Mouse (Mus musculus) liver, postnatal 0 days (tissue): ENCODE measurements around the gene Acbd5. TPM values are rescaled to one million over a fixed set of nuclear protein-coding genes. Genes with fewer than 3 reads are reported as not detected.

ENCODE experiments used
- ATAC-seq: fragments of 200-750 bp; cut with Nextera tagmentation; 2 replicates; pipeline ENCODE4 v1.8.0; 2017; ENCODE audit warnings: mild to moderate bottlenecking, moderate library complexity
- DNase-seq: peaks from one replicate; pipeline ENCODE4 v3.0.0-alpha.2; 2016
- H3K27ac ChIP-seq: fragments of 300-500 bp; sonication (generic); 2 replicates; pipeline ENCODE4 v1.5.1; 2014; ENCODE audit warnings: antibody characterized with exemption, moderate library complexity, mild to moderate bottlenecking, low read depth
- H3K27me3 ChIP-seq: fragments of 300-500 bp; sonication (generic); 2 replicates; pipeline ENCODE4 v1.6.1; 2014; ENCODE audit warnings: low read length, control low read depth, mixed read lengths; ENCODE audit not compliant: insufficient read depth
- H3K36me3 ChIP-seq: fragments of 300-500 bp; sonication (generic); replicated peaks from 2 replicates; pipeline ENCODE4 v1.6.1; 2014; ENCODE audit warnings: mild to moderate bottlenecking, control low read depth, low read length, moderate library complexity, mixed read lengths; ENCODE audit not compliant: insufficient read depth
- H3K4me1 ChIP-seq: fragments of 300-500 bp; sonication (generic); 2 replicates; pipeline ENCODE4 v1.6.1; 2014; ENCODE audit warnings: antibody characterized with exemption, mild to moderate bottlenecking, control low read depth; ENCODE audit not compliant: insufficient read depth
- H3K4me2 ChIP-seq: fragments of 300-500 bp; sonication (generic); 2 replicates; pipeline ENCODE4 v1.6.1; 2014; ENCODE audit warnings: low read depth, mild to moderate bottlenecking, low read length, moderate library complexity, mixed read lengths
- H3K4me3 ChIP-seq: fragments of 300-500 bp; sonication (generic); 2 replicates; pipeline ENCODE4 v1.5.1; 2014; ENCODE audit warnings: low read depth, low read length
- H3K9ac ChIP-seq: fragments of 300-500 bp; sonication (generic); replicated peaks from 2 replicates; pipeline ENCODE4 v1.6.1; 2014; ENCODE audit warnings: mild to moderate bottlenecking, moderate library complexity
- H3K9me3 ChIP-seq: fragments of 300-500 bp; sonication (generic); 2 replicates; pipeline ENCODE4 v1.6.1; 2016; ENCODE audit warnings: mild to moderate bottlenecking, control low read depth, low read length, mixed read lengths
- CTCF ChIP-seq: sonication (generic); IDR thresholded peaks from 2 replicates; pipeline ENCODE4 v1.5.1; 2016; ENCODE audit warnings: antibody characterized with exemption, low read depth
- EP300 ChIP-seq: IDR thresholded peaks from 2 replicates; pipeline ENCODE4 v1.6.1; 2016; ENCODE audit warnings: antibody characterized with exemption, low read depth, mild to moderate bottlenecking
- WGBS: fragments of 180-500 bp; shearing (Covaris S2); extraction: QIAGEN DNeasy Blood & Tissue Kit; methylation state at CpG from one replicate; pipeline ENCODE4 v1.1.7; 2014; ENCODE audit not compliant: insufficient replicate concordance; 5-methylcytosine and 5-hydroxymethylcytosine counted together
- polyA plus RNA-seq: library from polyadenylated mRNA; unstranded; fragments of >200 nt; fragmentation: Nextera tagmentation; extraction: Ambion mirVana; gene quantifications from 2 replicates; pipeline ENCODE4 v1.2.1, GENCODE M21; 2015

Acbd5 gene
- polyA plus RNA-seq, 1 experiment from 2014 or later = 38.3 TPM

DNA sequence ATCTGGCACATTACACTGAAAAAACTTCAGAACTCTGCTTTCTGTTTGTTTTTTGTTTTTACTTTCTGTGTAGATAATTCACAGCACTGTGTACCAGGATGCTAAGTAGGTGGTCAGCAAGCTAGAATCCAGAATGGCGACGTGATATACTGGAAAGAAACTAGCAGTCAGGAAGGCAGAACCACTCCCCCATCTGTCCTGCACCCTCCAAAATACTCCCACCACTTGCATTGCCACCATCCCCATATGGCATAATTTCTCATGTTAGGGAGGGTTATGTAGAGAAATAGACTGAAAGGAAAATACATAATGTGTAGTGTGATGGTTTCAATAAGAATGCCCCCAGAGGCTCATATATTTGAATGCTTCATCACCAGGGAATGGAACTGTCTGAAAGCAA lies 16.1 kb upstream of the Acbd5 start:
- DNase-seq (no peak), ATAC-seq (no peak)
- Histone ChIP-seq H3K9ac (no peak overlapping the region), H3K27me3 (no peaks in the 10 kb centered on the region), H3K36me3 (no peaks in the 10 kb centered on the region), H3K4me3 (no peak overlapping the region), H3K9me3 (no peaks in the 10 kb centered on the region), H3K4me2 (no peak overlapping the region), H3K27ac (no peak overlapping the region), H3K4me1 (no peaks in the 10 kb centered on the region)
- WGBS = 79% methylated on average over 2 of the region's 2 CpGs
- TF ChIP-seq EP300 = no peak

DNA sequence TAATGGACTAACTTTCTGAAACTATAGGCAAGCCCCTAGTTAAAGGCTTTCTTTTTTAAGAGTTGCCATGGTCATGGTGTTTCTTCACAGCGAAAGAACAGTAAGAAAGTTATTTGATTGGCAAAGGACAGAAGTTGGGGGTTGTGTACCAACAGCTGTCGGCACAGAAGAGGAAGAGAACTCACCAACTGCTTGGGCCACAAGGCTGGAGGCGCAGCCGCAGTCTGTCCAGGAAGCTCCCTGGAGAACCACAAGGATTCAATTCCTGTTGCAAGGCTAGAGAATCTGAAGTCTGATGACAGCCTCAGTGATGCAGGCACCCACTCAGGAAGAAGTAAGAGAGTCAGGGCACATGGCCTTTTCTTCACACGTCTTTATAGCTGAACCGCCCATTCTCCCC lies 15.4 kb upstream of the Acbd5 start:
- no peaks in the 10 kb centered on the region for H3K9me3 ChIP-seq
- ATAC-seq (peak; percentile 53; the same call in 1 of the 2 replicates), DNase-seq (peak; percentile 50)
- WGBS = 38% methylated on average over 6 of the region's 6 CpGs
- no peaks in the 10 kb centered on the region for H3K4me1 ChIP-seq
- H3K27me3 ChIP-seq = no peaks in the 10 kb centered on the region
- H3K4me2 ChIP-seq = no peak overlapping the region
- H3K4me3 ChIP-seq = no peak overlapping the region
- H3K9ac ChIP-seq = no peak overlapping the region
- TF ChIP-seq CTCF (no peak), EP300 (no peak)
- no peaks in the 10 kb centered on the region for H3K36me3 ChIP-seq
- H3K27ac ChIP-seq = 0 out of 2 replicates have a peak overlapping the region, but pooled peaks have one; percentile 60

DNA sequence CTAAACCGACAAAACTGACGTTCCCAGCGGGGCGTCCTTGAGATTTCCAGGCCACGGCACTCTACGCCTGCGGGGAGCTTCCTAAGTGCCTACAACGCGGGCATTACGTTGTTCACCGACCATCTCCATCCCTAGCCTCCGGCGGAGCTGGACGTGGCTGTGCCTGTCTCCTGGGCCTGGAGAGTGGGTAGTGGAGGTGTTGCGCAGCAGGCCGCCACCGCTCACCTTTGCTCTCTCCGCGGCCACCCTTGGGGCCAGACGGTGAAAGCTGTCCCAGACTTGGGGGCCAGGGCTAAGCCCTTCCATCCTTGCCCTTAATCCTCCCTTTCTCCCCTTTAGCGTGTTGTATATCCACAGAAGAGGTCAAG lies 387 bp downstream of the Acbd5 start:
- no peaks in the 10 kb centered on the region for H3K27me3 ChIP-seq
- H3K4me3 ChIP-seq = peak overlapping the region; percentile 70
- WGBS = 0% methylated on average over 21 of the region's 21 CpGs
- DNase-seq (no peak), ATAC-seq (peak; percentile 59)
- TF ChIP-seq EP300 = no peak
- no peak for TF ChIP-seq CTCF
- no peaks in the 10 kb centered on the region for H3K9me3 ChIP-seq
- peak overlapping the region; percentile 85 for H3K9ac ChIP-seq
- H3K4me1 ChIP-seq = peaks cover 9% of the 10 kb centered on the region
- H3K4me2 ChIP-seq = peak overlapping the region; percentile 98
- H3K27ac ChIP-seq = peak overlapping the region; percentile 100
- 0 out of 2 replicates have a peak, but pooled peaks cover under 1% of the 10 kb centered on the region for H3K36me3 ChIP-seq

DNA sequence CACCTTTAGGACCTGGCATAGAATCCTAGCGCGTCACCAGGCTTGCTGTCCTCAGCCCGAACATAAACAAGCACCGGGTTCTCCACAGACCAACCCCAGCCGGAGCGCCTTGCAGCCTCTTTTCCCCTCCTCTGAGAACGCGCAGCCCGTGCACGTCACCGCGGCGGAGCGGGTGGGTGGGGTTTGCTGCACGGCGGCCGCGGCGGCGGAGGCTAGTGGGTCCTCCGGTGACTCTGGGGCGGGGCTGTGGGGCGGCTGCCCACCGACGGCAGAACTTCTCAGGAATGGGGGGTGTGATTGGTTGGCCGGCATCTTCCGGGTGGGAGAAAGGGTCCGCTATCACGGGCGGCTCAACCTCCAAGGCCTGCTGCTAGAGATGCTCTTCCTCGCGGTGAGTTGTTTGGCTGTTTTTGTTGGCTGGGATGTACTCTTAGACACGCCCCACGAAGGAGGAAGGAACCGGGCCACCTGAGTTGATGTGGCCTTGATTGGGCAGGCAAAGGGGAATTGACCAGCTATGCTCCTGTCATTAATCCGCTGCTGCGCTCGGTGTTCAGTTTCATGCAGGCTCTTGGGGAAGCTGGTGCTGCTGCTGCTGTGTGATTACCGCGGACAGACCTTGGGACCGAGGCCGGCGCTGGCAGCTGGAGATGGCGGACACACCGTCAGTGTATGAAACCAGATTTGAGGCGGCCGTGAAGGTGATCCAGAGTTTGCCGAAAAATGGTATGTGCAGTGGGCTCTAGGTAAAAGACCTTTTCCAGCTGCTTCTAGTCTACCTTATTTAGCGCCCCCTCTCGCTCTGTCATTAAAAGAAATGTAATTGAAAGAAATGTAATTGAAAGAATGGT lies 1.2 kb downstream of the Acbd5 start:
- H3K9me3 ChIP-seq = no peaks in the 10 kb centered on the region
- TF ChIP-seq CTCF (peak; percentile 56), EP300 (no peak)
- DNase-seq = peak; percentile 96
- H3K4me2 ChIP-seq = peak overlapping the region; percentile 98
- H3K27me3 ChIP-seq = no peaks in the 10 kb centered on the region
- H3K36me3 ChIP-seq = 0 out of 2 replicates have a peak, but pooled peaks cover 5% of the 10 kb centered on the region
- H3K4me1 ChIP-seq = peaks cover 9% of the 10 kb centered on the region
- peak overlapping the region; percentile 100 for H3K27ac ChIP-seq
- ATAC-seq = peak; percentile 89
- H3K4me3 ChIP-seq = peak overlapping the region; percentile 70
- H3K9ac ChIP-seq = peak overlapping the region; percentile 85
- WGBS = under 1% methylated on average over 50 of the region's 50 CpGs

DNA sequence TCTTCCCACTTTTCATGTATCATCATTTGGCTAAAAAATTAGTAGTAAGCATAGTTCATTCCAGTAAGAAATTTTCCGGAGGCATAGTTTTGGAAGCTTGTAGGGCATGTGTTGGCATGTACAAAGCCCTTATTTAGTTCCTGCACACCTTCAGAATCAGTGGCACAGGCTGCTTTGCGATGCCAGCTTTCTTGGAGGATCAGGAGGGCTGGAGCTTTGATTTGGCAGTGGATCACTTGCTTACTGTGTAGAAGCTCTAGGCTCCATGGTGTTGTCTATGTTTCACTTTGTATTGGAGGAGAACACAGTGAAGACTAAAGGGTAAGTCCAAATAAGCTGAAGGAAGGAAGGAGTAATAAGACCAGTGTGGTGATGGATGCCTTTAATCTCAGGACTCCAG lies 2.5 kb downstream of the Acbd5 start:
- H3K4me2 ChIP-seq = peak overlapping the region; percentile 98
- peaks cover 9% of the 10 kb centered on the region for H3K4me1 ChIP-seq
- no peak for TF ChIP-seq EP300
- TF ChIP-seq CTCF = no peak
- no peak for DNase-seq
- H3K36me3 ChIP-seq = 0 out of 2 replicates have a peak, but pooled peaks cover 5% of the 10 kb centered on the region
- no peak for ATAC-seq
- H3K27me3 ChIP-seq = no peaks in the 10 kb centered on the region
- H3K4me3 ChIP-seq = no peak overlapping the region
- no peak overlapping the region for H3K9ac ChIP-seq
- peak overlapping the region; percentile 2; the same call in 1 of the 2 replicates for H3K27ac ChIP-seq
- 90% methylated on average over 2 of the region's 2 CpGs for WGBS
- H3K9me3 ChIP-seq = no peaks in the 10 kb centered on the region

DNA sequence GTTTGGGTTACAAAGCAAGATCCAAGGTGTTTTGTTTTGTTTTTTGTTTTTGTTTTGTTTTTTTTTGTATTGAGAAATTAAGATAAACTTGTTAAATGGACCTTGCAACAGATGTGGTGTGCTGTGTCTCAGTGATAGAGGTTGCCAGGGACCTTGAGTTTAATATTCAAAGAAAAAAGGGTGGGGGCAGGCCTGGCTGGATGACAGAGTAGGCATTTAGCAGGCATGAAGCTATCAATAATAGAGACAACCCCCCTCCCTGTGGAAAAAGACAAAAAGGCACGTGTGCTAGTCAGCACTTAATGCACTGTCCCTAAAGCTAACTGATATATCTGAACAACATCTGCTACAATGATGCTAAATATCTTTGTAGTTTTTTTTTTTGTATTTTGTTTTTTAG lies 3.4 kb downstream of the Acbd5 start:
- no peak for ATAC-seq
- H3K9ac ChIP-seq = no peak overlapping the region
- TF ChIP-seq EP300 (no peak), CTCF (no peak)
- H3K36me3 ChIP-seq = 0 out of 2 replicates have a peak, but pooled peaks cover 7% of the 10 kb centered on the region
- H3K27ac ChIP-seq = no peak overlapping the region
- WGBS = 62% methylated on average over 1 of the region's 1 CpGs
- DNase-seq = no peak
- H3K4me2 ChIP-seq = no peak overlapping the region
- no peaks in the 10 kb centered on the region for H3K27me3 ChIP-seq
- H3K4me3 ChIP-seq = no peak overlapping the region
- H3K4me1 ChIP-seq = peaks cover 9% of the 10 kb centered on the region
- no peaks in the 10 kb centered on the region for H3K9me3 ChIP-seq
